Mouse (Mus musculus) C2C12 (cell line): ENCODE measurements around the gene Kif18a.

Source experiments
- CEBPB ChIP-seq: IDR thresholded peaks from one replicate; pipeline ENCODE4 v1.6.1; 2011; ENCODE audit warnings: low read depth, mild to moderate bottlenecking, control low read depth, moderate library complexity
- CTCF ChIP-seq: IDR thresholded peaks from one replicate; pipeline ENCODE4 v1.5.1; 2011; ENCODE audit not compliant: control insufficient read depth, insufficient read depth, insufficient read length
- FOSL1 ChIP-seq: IDR thresholded peaks from one replicate; pipeline ENCODE4 v1.8.0; 2011; ENCODE audit warnings: mild to moderate bottlenecking, low read length; ENCODE audit not compliant: poor library complexity, insufficient read depth, severe bottlenecking
- MAX ChIP-seq: IDR thresholded peaks from one replicate; pipeline ENCODE4 v1.6.1; 2011; ENCODE audit warnings: mild to moderate bottlenecking, control low read depth
- MYOD1 ChIP-seq: IDR thresholded peaks from one replicate; pipeline ENCODE4 v1.6.1; 2011; ENCODE audit warnings: low read depth; ENCODE audit not compliant: control insufficient read depth, insufficient read length
- MYOG ChIP-seq: IDR thresholded peaks from one replicate; pipeline ENCODE4 v1.6.1; 2011; ENCODE audit not compliant: control insufficient read depth, insufficient read length; ENCODE audit errors: extremely low read depth
- USF1 ChIP-seq: IDR thresholded peaks from one replicate; pipeline ENCODE4 v1.6.1; 2011; ENCODE audit warnings: low read depth, mild to moderate bottlenecking, control low read depth, moderate library complexity

DNA sequence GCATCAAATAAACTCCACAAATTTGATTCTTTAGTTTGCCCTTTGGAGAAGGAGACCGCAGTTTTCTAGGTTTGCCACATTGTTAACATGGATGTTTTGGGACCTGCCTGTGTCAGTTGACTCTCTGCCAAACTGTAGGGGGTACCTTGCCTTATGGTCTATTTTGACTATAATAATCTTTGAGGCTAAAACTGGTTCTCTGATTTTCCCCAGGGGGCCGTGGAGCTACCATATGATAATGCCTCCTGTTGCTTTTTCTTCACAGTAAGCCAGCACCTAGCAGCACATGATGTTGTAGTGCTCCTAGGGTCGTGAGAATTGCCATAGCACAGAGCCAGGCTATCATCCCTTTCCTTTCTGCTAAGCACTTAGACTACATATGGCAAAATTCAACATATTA lies 21.7 kb downstream of the Kif18a start:
- TF ChIP-seq CTCF (no peak), MYOD1 (no peak), USF1 (no peak), MYOG (no peak), CEBPB (no peak), FOSL1 (no peak), MAX (no peak)
